Mouse (Mus musculus) brain, embryonic 18.5 days (tissue): ENCODE results near the gene Tmc4.

Source experiments
- DNase-seq: peaks from one replicate; pipeline ENCODE4 v3.0.0-alpha.2; 2012; ENCODE audit warnings: low read depth, low spot score

Tmc4 gene

GRCm38 (mm10) chr7:3643412-3643811 is 33.9 kb downstream of the Tmc4 start:
- DNase-seq: no peak

GRCm38 (mm10) chr7:3630478-3630815 is 46.9 kb downstream of the Tmc4 start:
- DNase-seq: no peak

GRCm38 (mm10) chr7:3629543-3630477 is 47.5 kb downstream of the Tmc4 start, which contains the start of the genes Tfpt and Prpf31:
TSS of gene Tfpt (minus strand) at chr7:3629929.
TSS of gene Prpf31 (plus strand) at chr7:3629985.
- peak; percentile 94 for DNase-seq

GRCm38 (mm10) chr7:3629030-3629429 is 48.3 kb downstream of the Tmc4 start:
- no peak for DNase-seq

GRCm38 (mm10) chr7:3617242-3617995 is 59.9 kb downstream of the Tmc4 start, which contains the start of gene Ndufa3:
TSS of gene Ndufa3 (plus strand) at chr7:3617373.
- peak; percentile 88 for DNase-seq

GRCm38 (mm10) chr7:3616389-3617241 is 60.7 kb downstream of the Tmc4 start:
- no peak for DNase-seq

- no peak for DNase-seq
Measured at GRCm38 (mm10) chr7:3616057-3616388, 61.3 kb downstream of the Tmc4 start, which contains the start of gene Oscar. TSS of gene Oscar (minus strand) at chr7:3616157.
